Mouse (Mus musculus): ENCODE data around the gene Clip3. TPM values are rescaled to one million over a fixed set of nuclear protein-coding genes. Genes with fewer than 3 reads are reported as not detected.

The Clip3 gene
- polyA plus RNA-seq (2012; rRNA removed), result 354 and 373 TPM in 2 replicates

DNA sequence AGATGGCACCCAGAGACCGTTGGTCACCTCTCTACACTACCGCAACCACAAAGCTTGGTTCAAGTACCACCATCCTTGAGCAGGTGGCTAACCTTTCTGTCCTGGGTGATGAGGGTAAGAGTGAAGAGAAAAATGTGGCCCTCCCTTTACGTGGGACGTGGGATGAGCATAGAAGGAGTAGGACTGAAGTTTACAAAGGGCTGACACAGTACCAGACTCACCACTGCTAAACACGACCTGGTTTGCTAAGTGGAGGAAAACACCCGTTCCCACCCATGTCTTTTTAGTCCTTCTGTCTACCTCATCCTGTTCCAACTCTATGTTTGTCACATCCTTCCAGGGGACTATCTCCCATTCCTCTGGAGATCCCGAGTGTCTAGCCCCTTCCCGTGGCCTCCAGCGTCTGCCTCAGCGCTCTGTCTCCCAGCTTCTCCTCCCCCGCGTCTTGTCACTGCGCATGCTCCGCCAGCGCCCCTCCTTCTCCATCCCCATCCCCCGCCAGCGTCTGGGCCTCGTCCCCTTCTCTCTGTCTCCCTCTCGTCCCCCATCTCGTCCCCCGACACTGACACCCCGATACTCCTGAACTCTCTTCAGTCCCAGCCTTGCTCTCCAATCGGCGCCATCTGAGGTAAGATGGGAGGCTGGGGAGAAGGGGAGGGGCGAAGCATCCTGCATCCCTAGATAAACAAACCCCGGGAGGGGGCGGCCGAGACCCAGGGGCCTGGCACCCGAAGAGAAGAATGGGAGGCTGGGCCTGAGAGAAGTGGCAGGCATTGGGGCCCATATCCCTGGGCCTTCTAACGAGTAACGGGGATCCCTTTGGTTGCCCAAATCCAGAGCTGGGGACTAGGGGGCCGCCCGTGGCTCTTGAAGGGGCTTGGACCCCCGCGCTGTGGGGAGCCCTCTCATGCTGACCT is at the start of gene Clip3:
Gene Clip3 (plus strand): TSS at position 514 of the 917 bp plus-strand sequence.
- peak; percentile 78 to 93 for DNase-seq (ENCODE audit: extremely low spot score in 1 of 2, low spot score in 1 of 2)

- no peak for DNase-seq (ENCODE audit: extremely low spot score in 1 of 2, low spot score in 1 of 2)
Observed at GRCm38 (mm10) chr7:30251956-30252954, 39.3 kb upstream of the Clip3 start.

- DNase-seq (ENCODE audit: extremely low spot score in 1 of 2, low spot score in 1 of 2), result no peak
Observed at GRCm38 (mm10) chr7:30265041-30265440, 26.5 kb upstream of the Clip3 start.

DNA sequence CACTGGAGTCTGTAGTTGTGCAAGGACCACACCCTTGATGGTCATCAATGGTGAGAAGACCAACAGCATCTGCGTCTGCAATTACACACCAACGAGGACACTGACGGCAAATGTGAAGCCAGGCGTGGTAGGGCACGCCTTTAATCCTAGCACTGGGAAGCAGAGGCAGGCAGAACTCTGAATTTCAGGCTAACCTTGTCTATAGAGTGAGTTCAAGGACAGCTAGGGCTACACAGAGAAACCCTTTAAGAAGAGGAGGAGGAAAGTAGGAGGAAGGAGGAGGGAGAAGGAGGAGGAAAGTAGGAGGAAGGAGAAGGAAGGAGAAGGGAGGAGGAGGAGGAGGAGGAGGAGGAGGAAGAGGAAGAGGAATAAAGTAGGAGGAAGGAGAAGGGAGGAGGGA is 26.0 kb upstream of the Clip3 start:
- no peak for DNase-seq (ENCODE audit: extremely low spot score in 1 of 2, low spot score in 1 of 2)

GRCm38 (mm10) chr7:30265935-30266334 is 25.6 kb upstream of the Clip3 start:
- DNase-seq (ENCODE audit: extremely low spot score in 1 of 2, low spot score in 1 of 2), result no peak

- DNase-seq (ENCODE audit: extremely low spot score in 1 of 2, low spot score in 1 of 2), result no peak
Observed at GRCm38 (mm10) chr7:30266780-30267179, 24.7 kb upstream of the Clip3 start.

DNA sequence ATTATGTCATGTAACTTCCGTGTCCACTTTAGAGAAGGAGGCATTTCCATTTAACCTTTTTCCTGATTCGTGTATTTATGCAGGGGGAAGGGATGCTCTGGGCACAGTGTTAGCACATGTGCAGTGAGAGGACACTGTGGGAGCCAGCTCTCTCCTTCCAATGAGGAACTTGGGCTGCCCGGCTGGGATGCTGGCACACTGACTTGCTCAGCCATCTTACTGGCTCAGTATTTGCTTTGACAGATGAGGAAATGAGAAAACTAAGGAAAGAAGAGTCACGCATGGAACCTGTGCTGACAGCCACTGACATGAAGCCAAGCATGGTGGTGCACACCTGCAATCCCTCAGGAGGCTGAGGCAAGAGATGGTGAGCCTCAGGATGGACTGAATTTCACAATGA is 21.9 kb upstream of the Clip3 start:
- no peak for DNase-seq (ENCODE audit: extremely low spot score in 1 of 2, low spot score in 1 of 2)

GRCm38 (mm10) chr7:30274383-30274782 is 17.1 kb upstream of the Clip3 start:
- no peak for DNase-seq (ENCODE audit: extremely low spot score in 1 of 2, low spot score in 1 of 2)

- DNase-seq (ENCODE audit: extremely low spot score in 1 of 2, low spot score in 1 of 2), result no peak
Observed at GRCm38 (mm10) chr7:30278911-30279310, 12.6 kb upstream of the Clip3 start.

DNA sequence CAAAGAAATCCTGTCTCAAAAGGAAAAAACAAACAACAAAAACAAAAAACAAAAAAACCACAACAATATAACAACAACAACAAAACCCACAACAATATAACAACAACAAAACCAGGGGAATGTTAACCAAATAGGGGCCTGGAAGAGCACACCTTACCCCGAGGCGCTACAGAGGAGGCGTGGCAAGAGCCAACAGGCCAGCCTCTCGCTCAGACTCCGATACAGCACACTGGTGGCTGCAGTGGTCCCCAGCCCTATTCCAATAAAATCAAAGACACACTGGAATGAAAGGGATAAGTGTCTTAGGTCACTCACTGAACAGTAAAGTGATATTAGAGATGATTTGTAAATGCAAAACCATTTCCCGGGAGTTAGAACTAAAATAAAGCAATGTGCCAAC is 12.0 kb upstream of the Clip3 start:
- DNase-seq (ENCODE audit: extremely low spot score in 1 of 2, low spot score in 1 of 2), result no peak

DNA sequence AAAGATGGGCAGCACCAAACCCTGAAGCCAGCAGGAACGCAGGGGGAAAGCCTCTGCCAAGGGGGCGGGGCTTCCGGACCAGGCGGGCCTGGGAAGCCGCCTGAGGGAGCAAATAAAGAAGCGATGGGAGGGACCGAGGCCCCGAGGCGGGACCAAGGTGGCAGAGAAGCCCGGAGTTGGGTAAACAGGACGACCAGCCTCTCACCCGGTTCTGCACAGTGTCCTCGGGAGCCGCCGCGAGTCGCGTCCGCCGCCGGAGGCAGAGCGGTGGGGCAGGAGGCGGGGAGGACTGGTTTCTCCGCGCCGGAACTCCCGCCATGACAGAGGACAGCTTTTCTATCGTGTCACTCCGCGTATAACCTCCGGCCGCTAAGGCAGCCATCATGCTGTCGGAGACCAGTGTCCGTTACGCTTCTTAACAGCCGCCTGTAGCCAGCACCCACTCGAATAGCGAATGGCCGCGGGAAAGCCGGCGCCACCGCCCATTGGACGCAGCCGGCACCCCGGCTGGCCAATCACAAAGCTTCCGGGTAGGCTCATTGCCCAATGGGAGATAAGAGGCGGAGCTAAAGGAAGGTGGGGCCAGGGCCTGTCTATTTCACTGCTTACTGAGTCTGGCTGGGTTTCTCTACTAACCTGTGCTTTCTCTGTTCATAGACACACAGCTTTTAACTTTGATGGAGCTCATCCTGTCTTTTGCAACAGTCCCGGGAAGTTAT is 11.4 kb upstream of the Clip3 start, which contains the start of the genes Thap8 and Wdr62:
Gene Thap8 (plus strand): TSS at position 144 of the 719 bp plus-strand sequence.
Gene Wdr62 (minus strand): TSS at position 469 of the 719 bp plus-strand sequence.
- peak; percentile 76 to 94 for DNase-seq (ENCODE audit: extremely low spot score in 1 of 2, low spot score in 1 of 2)

GRCm38 (mm10) chr7:30280670-30281138 is 10.8 kb upstream of the Clip3 start:
- peak; percentile 83 to 88 for DNase-seq (ENCODE audit: extremely low spot score in 1 of 2, low spot score in 1 of 2)

DNA sequence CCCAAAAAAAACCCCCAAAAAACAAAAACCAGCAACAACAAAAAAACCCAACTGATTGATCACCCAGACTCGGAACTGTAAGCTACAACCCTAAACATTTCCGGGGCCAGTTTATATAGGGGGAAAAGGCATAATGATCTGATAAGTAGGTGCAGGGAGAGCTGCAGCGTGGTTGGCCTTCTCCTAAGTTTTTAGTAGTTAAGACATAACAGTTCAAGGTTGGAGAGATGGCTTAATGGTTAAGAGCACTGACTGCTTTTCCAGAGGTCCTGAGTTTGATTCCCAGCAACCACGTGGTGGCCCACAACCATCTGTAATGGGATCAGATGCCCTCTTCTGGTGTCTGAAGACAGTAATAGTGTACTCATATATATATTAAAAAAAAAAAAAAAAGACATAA is 10.0 kb upstream of the Clip3 start:
- DNase-seq (ENCODE audit: extremely low spot score in 1 of 2, low spot score in 1 of 2), result no peak

DNA sequence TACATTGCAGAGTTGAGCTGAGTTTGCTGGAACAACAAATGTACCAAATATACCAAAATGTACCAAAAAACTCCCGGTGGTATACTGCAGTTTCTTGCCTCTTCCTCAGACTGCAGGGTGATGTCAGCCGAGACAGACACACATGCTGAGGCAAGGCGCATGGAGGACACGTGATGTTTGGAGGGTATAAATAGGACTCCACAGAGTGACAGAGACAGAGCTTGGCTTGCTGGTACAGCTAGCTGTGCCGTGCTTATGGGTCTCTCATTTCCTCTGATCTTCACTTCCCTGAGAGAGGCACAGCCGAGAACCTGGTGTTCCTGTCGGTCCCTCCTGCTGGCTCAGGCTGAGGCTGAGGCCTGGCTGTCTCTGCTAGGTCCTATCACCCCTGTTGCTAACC is 8.8 kb upstream of the Clip3 start:
- peak in 1 of 2 experiments; percentile 39 for DNase-seq (ENCODE audit: extremely low spot score in 1 of 2, low spot score in 1 of 2)

DNA sequence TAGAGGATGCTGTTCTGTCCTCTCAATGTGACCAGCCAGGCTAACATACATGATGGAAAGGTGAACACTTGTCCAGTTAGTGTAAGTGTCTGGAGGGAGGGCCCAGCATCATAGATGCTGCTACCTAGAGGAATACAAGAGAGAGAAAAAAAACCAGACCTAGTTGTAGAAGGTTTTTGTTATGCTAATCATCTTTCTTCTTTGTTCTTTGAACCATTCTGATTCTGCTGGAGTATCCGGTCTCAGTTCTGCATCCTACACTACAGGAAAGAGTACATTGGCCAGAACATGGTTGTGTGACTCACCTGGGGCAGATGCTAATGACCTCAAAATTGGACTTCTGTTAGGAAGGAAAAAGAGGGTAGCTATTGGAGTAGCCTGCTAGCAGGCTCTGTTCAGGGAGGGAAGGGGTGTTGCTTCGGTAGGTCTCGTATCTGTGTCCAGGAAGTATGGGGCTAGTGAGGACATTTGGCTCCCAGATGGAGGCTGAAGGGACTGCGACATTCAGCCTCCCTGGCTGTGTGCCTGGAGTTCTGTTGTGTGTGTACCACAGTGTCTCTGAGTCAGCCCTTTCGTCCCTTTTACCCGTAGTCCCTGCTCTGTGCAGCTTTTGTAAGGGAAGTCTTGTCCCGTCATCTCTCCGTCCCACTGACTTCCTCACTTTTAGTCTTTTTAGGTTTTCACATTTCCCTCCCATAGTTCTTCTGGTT is 4.7 kb upstream of the Clip3 start:
- DNase-seq (ENCODE audit: extremely low spot score in 1 of 2, low spot score in 1 of 2), result no peak

- no peak for DNase-seq (ENCODE audit: extremely low spot score in 1 of 2, low spot score in 1 of 2)
Observed at GRCm38 (mm10) chr7:30288046-30288445, 3.5 kb upstream of the Clip3 start.

GRCm38 (mm10) chr7:30289071-30289713 is 2.3 kb upstream of the Clip3 start:
- DNase-seq (ENCODE audit: extremely low spot score in 1 of 2, low spot score in 1 of 2), result no peak

DNA sequence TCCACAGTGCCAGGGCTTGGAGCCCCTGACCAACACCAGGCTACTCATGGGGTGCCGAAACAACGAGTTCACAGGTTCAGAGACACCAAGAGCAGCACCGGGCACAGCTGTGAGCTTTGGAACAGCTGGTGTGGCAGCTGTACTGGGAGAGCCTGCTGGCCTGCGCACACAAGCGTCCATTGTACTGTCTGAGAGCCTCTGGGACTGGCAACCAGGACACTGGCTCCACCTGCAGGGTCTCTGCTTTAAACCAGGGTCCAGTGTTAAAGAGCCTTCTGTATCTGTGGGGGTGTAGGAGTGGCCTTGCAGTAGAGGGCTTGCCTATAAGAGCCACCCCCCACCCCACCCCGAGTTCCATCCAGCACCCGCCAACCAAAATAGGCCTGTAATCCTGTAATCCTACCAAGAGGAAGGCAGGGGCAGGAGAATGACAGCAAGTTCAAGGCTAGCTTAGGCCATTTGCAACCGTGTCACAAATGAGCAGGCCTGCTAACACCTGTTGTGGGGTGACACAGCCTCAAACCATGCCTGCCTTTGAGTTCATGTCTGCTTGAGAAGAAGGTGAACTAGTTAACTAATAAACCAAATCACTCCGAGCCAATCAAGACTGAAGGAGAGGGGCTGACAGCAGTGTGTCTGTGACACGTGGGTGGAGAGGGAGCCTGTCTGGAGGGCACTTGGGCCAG is 1.7 kb upstream of the Clip3 start:
- no peak for DNase-seq (ENCODE audit: extremely low spot score in 1 of 2, low spot score in 1 of 2)
